Mouse (Mus musculus) kidney, adult 2 months (tissue): ENCODE measurements around the gene Chrna9. TPM values are rescaled to one million over a fixed set of nuclear protein-coding genes. Genes with fewer than 3 reads are reported as not detected.

Source experiments
- DNase-seq: peaks from one replicate; pipeline ENCODE4 v3.0.0; 2021
- H3K27ac ChIP-seq: fragments of 200-500 bp; 2 replicates; pipeline ENCODE4 v1.5.1; 2012; ENCODE audit warnings: low read depth, low read length, control low read depth, inconsistent platforms; ENCODE audit not compliant: insufficient read depth
- H3K27me3 ChIP-seq: fragments of 200-500 bp; replicated peaks from 2 replicates; pipeline ENCODE4 v1.6.1; 2012; ENCODE audit warnings: mild to moderate bottlenecking, moderate library complexity, low read length, inconsistent platforms; ENCODE audit not compliant: control insufficient read depth, insufficient read depth
- H3K36me3 ChIP-seq: fragments of 200-500 bp; 2 replicates; pipeline ENCODE4 v1.6.1; 2012; ENCODE audit warnings: mild to moderate bottlenecking, moderate library complexity, low read length, inconsistent platforms; ENCODE audit not compliant: control insufficient read depth, insufficient read depth
- H3K4me1 ChIP-seq: fragments of 200-500 bp; 2 replicates; pipeline ENCODE4 v1.6.1; 2011; ENCODE audit warnings: low read length; ENCODE audit not compliant: control insufficient read depth, insufficient read depth
- H3K4me3 ChIP-seq: fragments of 200-500 bp; 2 replicates; pipeline ENCODE4 v1.5.1; 2011; ENCODE audit warnings: mild to moderate bottlenecking, low read depth, low read length, control low read depth; ENCODE audit not compliant: insufficient read depth
- CTCF ChIP-seq: fragments of 200-500 bp; conservative IDR thresholded peaks from 2 replicates; pipeline ENCODE4 v1.5.1; 2011; ENCODE audit warnings: low read depth, mild to moderate bottlenecking, control low read depth, low read length, moderate library complexity, mixed read lengths; ENCODE audit not compliant: insufficient read depth, insufficient read length
- POLR2A ChIP-seq: fragments of 200-500 bp; IDR thresholded peaks from one replicate; pipeline ENCODE4 v1.6.1; 2011; ENCODE audit warnings: low read depth, low read length, control low read depth
- WGBS: fragments of 180-500 bp; shearing (Covaris S2); methylation state at CpG from one replicate; pipeline ENCODE4 v1.1.7; 2018; 5-methylcytosine and 5-hydroxymethylcytosine counted together
- polyA plus RNA-seq: library from polyadenylated mRNA; depleted of rRNA; stranded (reverse); fragments of >200 nt; gene quantifications from 2 replicates; pipeline ENCODE4 v1.2.3, GENCODE M21; 2012

Gene Chrna9
- polyA plus RNA-seq, 1 experiment: not detected

GRCm38 (mm10) chr5:65930171-65930570 is 4.5 kb upstream of the Chrna9 start:
- Histone ChIP-seq H3K4me3 (no peak overlapping the region), H3K27ac (no peak overlapping the region), H3K27me3 (no peaks in the 10 kb centered on the region), H3K4me1 (no peaks in the 10 kb centered on the region), H3K36me3 (no peaks in the 10 kb centered on the region)
- peak; percentile 70 for DNase-seq
- TF ChIP-seq POLR2A (no peak), CTCF (no peak)
- 57% methylated on average over 4 of the region's 4 CpGs for WGBS

GRCm38 (mm10) chr5:65933258-65933657 is 1.5 kb upstream of the Chrna9 start:
- 95% methylated on average over 4 of the region's 4 CpGs for WGBS
- no peak overlapping the region for H3K4me3 ChIP-seq
- H3K36me3 ChIP-seq: no peaks in the 10 kb centered on the region
- H3K27me3 ChIP-seq: no peaks in the 10 kb centered on the region
- DNase-seq: no peak
- no peak overlapping the region for H3K27ac ChIP-seq
- H3K4me1 ChIP-seq: no peaks in the 10 kb centered on the region
- TF ChIP-seq CTCF (no peak), POLR2A (no peak)

- Histone ChIP-seq H3K36me3 (no peaks in the 10 kb centered on the region), H3K27ac (no peak overlapping the region), H3K27me3 (no peaks in the 10 kb centered on the region), H3K4me1 (no peaks in the 10 kb centered on the region), H3K4me3 (no peak overlapping the region)
- no peak for DNase-seq
- no peak for TF ChIP-seq CTCF
- TF ChIP-seq POLR2A: no peak
- WGBS: 79% methylated on average over 2 of the region's 2 CpGs
These were observed 957 bp upstream of the Chrna9 start for GRCm38 (mm10) chr5:65933764-65934163.

GRCm38 (mm10) chr5:65937011-65937726 is 2.4 kb downstream of the Chrna9 start:
- Histone ChIP-seq H3K4me1 (no peaks in the 10 kb centered on the region), H3K27me3 (no peaks in the 10 kb centered on the region), H3K36me3 (no peaks in the 10 kb centered on the region), H3K4me3 (no peak overlapping the region), H3K27ac (no peak overlapping the region)
- 38% methylated on average over 11 of the region's 11 CpGs for WGBS
- no peak for DNase-seq
- TF ChIP-seq CTCF (no peak), POLR2A (no peak)

- no peaks in the 10 kb centered on the region for H3K4me1 ChIP-seq
- H3K4me3 ChIP-seq: no peak overlapping the region
- H3K27ac ChIP-seq: no peak overlapping the region
- peak; percentile 93 for TF ChIP-seq CTCF
- no peak for TF ChIP-seq POLR2A
- 60% methylated on average over 9 of the region's 9 CpGs for WGBS
- peak; percentile 82 for DNase-seq
- no peaks in the 10 kb centered on the region for H3K27me3 ChIP-seq
- H3K36me3 ChIP-seq: no peaks in the 10 kb centered on the region
These were observed 3.4 kb downstream of the Chrna9 start for GRCm38 (mm10) chr5:65937998-65938715.

- Histone ChIP-seq H3K27me3 (no peaks in the 10 kb centered on the region), H3K4me3 (no peak overlapping the region), H3K27ac (no peak overlapping the region), H3K4me1 (no peaks in the 10 kb centered on the region), H3K36me3 (no peaks in the 10 kb centered on the region)
- WGBS: 62% methylated on average over 4 of the region's 4 CpGs
- TF ChIP-seq CTCF (no peak), POLR2A (no peak)
- no peak for DNase-seq
These were observed 6.4 kb downstream of the Chrna9 start for GRCm38 (mm10) chr5:65941145-65941544.

GRCm38 (mm10) chr5:65949822-65950221 is 15.1 kb downstream of the Chrna9 start:
- TF ChIP-seq POLR2A (no peak), CTCF (no peak)
- DNase-seq: no peak
- Histone ChIP-seq H3K27me3 (no peaks in the 10 kb centered on the region), H3K4me1 (no peaks in the 10 kb centered on the region), H3K4me3 (no peak overlapping the region), H3K27ac (no peak overlapping the region), H3K36me3 (no peaks in the 10 kb centered on the region)
- 84% methylated on average over 3 of the region's 3 CpGs for WGBS
